Mouse (Mus musculus) thymus, postnatal 10 days (tissue): ENCODE data around the gene Slc31a2.

ENCODE experiments used
- DNase-seq, 2 experiments: peaks; one replicate each; pipeline ENCODE4 v3.0.0; 2021; ENCODE audit warnings: low spot score in 2 of 2

The Slc31a2 gene

GRCm38 (mm10) chr4:62316456-62316855, 54.1 kb downstream of the Slc31a2 start:
- DNase-seq, result no peak

DNA sequence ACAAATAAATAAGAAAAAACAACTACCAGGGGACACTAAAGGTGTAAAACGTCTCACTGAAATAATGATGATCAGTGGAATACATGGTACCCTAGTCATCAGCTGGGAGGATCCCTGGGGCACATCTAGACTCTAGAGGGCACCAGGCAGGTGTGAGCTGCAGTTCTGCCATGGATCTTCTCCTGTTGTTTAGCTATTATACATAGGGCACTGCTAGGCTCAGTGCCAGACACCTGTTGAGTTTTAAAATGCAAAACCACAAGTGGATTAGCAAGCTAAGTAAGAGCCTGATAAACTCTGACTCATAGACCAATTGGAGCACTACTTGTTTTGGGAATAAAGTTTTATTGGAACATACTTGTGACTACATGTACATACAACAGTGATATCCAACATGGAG, 55.9 kb downstream of the Slc31a2 start:
- no peak for DNase-seq

- DNase-seq, result no peak
These were observed 60.3 kb downstream of the Slc31a2 start for GRCm38 (mm10) chr4:62322684-62323083.

DNA sequence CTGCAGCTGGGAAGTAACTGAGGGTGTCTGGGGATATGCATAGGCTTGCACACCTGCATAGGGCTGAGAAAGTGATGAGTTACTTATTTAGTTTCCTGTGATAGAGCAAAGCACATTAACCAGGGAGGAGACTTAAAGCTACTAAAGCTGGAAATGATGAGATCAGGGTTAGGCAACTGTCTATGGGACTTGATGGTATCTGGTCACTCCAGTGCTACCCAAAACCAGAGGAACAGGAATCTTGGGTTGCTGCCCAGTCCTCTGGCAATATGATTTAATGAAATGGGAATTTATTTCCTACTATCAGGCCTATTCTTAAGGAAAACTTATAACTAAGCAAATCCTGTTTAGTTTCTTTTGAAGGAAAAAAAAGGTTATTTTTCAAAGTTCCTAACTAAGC, 63.7 kb downstream of the Slc31a2 start:
- no peak for DNase-seq

DNA sequence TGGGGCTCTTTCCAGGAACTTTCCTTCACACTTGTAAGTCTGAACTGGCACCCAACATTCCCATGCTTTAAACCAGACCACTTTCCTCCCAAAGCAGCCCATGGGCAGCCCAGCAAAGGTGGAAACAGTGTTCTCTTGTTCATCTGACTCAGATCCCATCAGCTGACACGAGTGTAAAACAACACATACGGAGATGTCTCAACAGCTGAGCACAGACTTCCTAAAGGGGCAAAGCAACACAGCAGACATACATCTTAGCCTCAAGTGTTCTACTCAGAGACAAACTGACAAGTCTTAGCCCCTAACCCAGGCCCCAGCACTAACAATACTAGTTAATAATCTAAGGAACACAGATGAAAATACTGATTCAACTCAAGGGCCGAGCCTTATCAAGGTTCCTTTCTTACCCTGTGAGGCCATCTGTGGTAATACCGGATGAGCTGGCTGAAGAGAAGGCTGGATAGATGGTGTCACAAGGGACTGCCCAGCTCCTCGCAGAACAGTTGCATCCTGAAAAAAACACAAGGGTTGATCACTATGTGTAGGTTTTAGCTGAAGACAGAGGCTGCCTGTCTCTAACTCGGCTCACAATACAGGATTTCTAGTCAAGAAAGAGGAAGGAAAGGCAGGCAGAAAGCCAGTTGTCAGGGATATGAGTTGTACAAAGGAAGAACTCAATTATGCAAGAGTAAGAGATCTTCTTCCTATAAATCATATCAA, 66.7 kb downstream of the Slc31a2 start:
- no peak for DNase-seq

GRCm38 (mm10) chr4:62331977-62332376, 69.6 kb downstream of the Slc31a2 start:
- DNase-seq, result no peak

GRCm38 (mm10) chr4:62338536-62338935, 76.2 kb downstream of the Slc31a2 start:
- DNase-seq, result no peak

- peak in 1 of 2 experiments; percentile 40 for DNase-seq
These were observed 81.6 kb downstream of the Slc31a2 start for GRCm38 (mm10) chr4:62344000-62344399.

GRCm38 (mm10) chr4:62345827-62346226, 83.5 kb downstream of the Slc31a2 start:
- DNase-seq, result no peak

GRCm38 (mm10) chr4:62347605-62348328, 85.4 kb downstream of the Slc31a2 start:
- no peak for DNase-seq
